Mouse (Mus musculus): ENCODE data around the gene Ubr4.
"Not testable (repeated sequence)": the region's sequence is repeated elsewhere in the genome, so short reads cannot be mapped to it uniquely, and the experiment has no call there.

Ubr4 gene

DNA sequence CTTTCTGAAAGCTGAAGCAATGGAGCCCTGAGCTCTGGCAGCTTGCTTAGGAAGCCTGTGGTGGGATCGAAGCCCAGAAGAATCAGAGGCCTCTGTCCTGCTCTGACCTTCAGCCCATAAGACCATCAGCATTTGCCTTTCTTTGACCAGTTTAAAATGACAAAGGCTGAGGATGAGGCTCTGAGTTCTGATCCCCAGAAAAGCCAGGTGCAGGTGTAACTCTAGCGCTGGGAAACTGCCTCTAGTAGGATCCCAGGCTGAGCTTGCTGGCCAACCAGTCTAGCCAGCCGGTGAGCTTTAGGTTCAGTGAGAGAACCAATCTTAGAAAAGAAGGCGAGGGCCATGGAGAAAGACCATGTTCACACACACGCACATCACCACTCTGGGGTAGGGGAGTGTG is 135.9 kb downstream of the Ubr4 start:
- no peak for DNase-seq

DNA sequence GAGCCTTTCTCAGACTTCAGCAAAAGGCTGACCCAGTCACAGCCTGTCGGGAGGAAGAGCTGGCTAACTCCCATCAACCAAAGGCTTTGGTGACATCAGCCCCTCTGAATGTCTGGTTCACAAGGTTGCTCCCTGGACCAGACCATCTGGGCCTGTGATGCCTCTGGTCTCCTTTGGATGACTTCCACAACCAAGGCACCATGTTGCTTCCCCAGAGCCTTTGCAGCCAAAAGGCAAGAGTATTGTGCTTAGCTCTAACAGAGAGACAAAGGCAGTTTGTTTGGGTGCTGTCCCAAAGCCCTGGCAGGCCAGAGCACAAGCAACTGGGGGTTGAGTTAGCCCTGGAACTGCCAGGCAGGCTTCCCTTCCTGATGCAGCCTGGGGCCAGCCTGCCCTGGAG is 137.5 kb downstream of the Ubr4 start:
- peak; percentile 59 for DNase-seq

DNA sequence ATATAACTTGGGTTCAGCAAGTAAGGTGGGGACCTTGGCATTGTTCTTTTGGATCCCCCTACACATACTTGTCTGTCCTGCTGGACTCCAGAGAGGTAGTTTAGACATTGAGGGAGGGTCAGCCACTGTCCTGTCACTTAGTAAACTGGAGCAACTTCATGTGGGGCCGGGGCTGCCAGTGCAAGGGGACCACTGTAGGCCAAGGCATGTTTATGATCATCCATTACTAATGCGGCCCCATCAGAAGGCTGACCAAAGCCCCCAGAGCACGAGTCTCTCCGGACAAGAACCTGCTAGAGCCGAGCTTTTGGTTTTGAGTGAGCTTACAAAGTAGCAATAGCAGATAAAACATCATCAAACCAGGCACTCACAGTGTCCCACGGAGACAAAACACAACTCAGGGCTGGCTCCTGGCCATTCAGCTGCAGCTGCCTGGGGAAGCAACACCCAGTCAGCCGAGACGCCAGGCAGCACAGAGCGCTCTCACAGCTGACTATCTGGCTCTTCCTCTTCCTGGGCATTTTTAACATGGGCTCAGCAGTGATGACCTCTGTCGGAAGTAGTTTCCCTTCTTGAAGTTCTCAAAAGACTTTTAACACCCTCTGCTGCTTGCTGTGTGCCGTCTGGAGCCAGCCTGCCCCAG is 138.1 kb downstream of the Ubr4 start:
- peak; percentile 62 for DNase-seq

DNA sequence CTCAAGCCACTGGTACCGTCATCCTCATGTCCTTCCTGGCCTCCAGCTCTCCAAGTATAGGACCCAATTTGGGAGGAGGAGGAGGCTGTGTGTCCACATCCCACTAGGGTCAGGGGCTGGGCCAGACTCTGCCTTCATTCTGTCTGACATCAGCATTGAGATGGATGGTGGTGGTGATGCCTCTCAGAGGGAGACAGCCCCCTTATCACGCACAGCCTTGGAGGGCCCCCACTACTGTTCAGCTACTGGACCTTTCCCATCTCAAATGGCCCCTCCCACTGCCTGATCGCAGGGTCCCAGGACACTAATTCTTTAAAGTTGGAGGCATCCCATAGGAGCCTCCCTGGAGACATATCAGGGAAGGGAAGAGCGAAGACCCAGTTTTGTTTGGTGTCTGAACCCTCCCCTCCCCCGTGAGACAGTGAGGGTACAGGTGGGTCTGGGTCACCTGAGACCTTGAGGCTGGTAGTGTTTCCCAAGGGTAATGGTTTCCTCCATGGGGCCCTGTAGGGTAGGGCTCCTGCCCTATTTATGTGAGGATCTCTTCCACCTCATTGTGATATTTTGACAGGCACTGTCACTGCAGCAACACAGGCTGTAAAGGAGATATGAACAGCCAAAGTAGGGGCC is 139.2 kb downstream of the Ubr4 start:
- no peak for DNase-seq

DNA sequence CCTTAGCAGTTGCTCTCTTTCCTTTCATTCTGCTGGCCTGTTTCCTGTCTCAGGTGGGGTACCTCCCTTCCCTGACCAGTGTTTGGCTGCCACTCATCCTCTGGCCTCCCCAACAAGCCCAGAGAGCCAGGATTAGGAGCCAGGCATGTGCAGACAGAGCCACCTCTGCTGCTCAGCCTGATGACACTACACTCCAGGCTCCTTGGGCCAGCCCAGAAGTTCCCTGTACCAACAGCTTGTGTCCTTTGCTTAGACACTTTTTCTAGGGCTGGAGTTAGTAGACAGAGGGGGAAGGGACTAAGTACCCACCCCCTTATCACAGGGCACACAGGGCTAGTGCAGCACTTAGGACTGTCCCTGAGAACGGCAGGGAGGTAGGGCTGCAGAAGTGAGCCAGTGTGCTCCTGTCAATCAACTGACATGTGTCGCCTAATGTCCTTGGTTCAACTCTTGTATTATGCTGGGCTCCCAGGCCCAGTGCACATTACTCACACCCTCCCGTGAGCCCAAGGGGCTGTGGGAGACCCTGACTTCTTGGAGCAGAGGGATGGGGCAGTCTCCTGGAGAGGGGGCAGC is 139.9 kb downstream of the Ubr4 start:
- DNase-seq: no peak

DNA sequence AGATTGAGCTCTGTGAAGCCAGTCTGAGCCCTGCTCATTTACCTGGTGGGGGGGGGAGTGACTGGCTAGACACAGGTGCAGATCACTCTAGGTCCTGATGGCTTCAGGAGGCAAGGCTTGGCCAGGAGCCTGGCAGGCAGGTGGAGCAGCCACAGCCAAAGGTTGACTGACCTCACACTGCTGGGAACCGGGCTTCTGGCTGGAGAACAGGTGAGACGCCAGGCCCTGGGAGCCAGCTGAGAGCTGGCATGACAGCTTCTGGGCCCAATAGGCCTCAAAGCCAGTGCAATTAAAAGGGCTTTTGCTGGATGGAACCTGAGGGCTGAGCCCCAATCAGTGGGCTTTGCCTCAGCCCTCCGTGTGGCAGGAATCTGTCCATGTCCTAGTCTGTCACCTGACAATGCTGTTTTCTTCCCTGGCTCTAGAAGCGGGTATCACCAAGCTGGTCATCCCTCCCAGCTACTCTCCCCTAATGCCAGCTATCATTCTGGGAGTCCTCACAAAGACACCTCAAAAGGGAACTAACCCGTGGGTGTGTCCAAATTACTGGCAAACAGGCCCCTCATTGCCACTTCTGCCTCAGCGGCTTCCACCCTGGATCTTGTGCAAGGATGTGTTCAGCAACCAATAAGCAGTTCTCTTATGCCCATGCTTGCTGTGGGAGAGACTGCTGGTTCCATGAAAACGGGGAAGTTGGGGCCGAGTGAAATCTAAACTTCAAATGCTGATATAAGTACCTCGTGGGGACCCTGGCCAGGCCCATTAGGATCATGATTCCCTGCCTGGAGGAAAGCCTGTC is 141.0 kb downstream of the Ubr4 start:
- DNase-seq: no peak

DNA sequence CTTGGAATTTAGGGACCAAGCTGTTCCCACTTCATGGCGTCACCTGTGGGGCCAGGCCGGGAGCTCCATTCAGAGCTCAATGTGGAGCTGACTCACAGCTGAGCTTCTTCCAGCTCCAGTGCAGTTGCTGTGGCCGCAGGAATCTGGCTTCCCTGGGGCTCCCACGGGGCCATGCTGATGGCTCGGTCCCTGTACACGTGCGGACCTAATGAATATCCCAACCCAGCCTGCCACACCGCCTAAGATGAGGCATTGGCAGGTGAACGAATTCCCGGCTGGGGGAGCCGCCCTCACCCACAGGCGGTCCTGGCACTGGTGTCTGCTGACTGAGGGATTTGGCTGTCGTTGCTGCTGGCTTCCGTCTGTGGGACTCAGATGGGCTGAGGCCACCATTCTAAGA is 148.4 kb downstream of the Ubr4 start:
- no peak for DNase-seq

DNA sequence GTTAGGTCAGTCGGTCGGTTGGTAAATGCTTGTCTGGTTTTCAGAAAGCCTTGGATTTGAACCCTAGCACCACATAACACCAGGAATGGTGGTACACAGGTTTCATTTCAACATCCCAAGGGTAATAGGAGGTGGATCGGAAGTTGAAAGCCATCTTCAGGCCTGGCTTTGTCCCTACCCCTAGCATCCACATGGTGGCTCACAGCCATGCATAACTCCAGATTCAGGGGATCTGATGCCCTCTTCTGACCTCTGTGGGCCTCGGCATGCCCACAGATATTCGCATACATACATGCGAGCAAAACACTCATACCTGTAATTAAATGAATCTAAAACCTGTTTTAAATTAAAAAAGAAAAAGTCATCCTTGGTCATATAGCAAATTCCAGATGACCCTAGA is 149.3 kb downstream of the Ubr4 start:
- DNase-seq: no peak

DNA sequence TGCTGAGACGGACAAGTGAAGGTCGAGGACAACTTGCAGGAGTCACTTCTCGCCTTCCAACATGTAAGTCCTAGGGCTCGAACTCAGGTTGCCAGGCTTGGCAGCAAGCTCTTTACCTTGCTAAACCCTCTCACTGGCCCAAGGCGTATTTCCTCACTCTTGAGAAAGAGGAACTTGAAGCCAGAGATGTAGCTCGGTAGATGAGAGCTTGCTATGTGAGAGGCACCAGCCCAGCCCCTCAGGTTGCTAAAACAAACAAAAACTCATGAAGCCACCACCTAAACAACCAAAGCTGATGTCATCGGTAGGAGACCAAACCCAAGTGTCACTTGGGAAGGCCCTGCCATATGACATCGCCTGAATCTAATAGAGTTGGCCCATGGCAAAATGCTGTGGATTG is 151.5 kb downstream of the Ubr4 start:
- DNase-seq: no peak

DNA sequence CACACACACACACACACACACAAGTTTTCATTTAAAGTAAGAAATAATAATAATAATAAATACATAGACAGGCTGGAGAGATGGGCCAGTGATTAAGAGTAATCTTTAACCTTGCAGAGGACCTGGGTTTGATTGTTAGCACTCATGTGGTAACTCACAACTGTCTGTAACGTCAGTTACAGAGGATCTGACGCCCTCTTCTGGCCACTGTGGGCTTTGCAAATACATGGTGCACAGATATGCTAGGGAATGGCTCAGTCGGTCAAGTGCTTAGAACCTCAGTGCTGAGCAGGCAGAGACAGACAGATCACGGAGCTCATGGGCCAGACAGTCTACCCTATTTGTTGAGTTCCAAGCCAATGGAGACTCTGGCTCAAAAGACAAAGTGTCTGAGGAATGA is 153.3 kb downstream of the Ubr4 start:
- no peak for DNase-seq

DNA sequence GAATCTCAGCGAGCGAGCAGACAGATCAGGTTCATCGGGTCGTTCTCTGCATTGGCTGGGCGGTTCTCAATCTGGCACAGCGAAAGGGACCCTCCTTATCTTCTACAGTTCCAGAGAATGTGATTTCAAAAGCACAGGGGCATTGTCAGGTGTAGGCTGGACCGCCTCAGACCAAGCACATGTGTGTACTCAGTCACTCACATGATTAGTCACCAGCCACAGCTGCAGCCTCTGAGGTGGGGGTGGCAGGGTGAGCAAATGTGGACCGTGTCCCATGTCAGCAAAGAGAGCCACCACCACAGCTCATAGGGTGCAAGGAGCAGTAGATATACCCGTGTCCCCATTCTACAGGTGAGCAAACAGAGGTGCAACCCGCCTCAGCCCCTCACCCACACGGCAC is 154.3 kb downstream of the Ubr4 start:
- no peak for DNase-seq

DNA sequence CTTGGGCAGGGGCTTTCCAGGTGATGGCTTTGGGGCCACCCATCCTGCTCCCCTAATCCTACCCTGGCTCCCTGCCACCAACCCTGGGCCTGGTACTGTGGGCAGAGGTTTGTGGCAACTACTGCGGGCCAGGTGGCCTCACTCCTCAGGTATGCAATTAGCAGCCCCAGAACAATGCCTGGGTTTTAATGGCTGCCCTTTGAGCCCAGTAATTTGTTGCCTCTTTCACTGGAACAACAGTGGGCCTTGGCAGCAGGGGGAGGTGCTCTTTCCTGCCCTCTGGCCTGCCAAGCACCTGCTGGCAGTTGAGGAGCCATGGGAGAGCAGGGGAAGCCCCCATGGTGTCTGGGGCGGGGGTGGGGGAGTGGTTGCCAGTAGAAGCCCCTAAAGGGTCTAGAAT is 156.7 kb downstream of the Ubr4 start:
- DNase-seq: no peak

DNA sequence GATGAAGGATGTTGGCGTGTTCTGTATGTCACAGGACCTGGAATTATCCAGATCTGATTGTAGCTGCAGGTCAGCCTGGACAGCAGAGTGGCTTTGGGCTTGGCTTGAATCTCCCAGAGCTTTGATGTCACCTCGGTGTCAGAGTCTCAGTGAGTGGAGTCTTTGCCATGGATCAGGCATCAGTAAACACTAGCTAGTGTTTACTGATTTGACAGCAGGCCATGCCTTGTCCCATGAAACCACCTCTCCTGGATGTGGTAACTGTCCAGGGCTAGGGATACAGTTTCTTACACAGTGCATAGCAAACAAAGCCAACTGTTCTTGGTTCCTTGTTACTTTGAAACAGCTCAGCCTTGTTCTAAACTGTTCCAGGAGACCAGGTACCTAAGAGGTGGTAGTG is 159.1 kb downstream of the Ubr4 start:
- DNase-seq: no peak

DNA sequence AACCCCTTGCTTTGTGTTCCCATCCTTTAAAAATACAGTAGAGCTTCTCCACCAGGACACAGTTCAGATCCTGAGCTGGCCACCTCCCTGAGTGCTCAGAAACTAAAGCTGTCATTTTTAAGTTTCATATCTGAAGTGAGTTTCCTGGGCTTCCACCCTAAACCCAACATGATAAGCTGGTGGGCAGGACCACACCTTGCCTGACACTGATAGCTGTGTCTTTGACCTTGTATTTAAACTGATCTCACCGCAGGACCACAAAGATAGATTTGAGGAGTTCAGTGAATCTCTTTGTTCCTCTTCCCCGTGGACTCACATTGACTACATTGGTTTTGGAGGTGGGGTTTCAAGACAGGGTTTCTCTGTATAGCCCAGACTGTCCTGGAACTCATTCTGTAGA is 160.6 kb downstream of the Ubr4 start:
- DNase-seq: no peak

DNA sequence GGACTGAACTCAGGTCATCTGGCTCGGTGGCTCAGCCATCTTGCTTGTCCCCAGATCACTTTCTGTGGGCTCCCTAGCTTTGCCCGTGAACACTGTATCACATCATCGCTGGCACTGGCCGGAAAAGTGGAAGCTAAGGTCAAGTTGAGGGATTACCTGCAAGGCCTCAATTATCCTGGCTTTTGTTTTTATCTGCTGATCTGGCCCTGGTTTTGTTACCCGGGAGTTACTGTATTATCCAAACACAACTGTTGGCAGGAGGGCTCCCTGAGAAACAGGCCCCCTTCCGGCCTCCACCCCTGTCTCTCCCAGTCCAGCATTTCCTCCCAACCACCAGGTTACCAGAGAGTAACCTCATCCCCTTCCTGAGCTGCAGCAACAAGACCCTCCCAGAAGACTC is 166.8 kb downstream of the Ubr4 start:
- no peak for DNase-seq

DNA sequence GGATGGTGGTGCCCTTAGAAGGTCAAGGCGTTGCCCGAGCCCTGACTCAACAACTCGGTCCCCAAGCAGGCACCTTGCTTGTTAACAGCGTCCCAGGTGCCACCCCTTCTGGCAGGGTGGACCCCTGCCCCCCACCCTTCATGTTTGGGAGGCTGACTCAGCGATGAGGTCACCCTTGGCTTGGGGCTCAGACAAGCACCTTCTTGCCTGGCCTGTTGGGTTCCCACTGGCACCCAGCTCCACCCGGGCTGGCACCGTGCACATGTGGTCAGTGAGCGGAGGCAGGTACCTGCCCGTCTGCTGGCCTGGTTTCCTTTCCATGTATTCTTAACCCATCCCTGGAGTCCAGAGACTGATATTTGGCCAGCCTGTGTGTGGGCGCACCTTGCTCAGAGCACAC is 169.5 kb downstream of the Ubr4 start:
- DNase-seq: no peak

DNA sequence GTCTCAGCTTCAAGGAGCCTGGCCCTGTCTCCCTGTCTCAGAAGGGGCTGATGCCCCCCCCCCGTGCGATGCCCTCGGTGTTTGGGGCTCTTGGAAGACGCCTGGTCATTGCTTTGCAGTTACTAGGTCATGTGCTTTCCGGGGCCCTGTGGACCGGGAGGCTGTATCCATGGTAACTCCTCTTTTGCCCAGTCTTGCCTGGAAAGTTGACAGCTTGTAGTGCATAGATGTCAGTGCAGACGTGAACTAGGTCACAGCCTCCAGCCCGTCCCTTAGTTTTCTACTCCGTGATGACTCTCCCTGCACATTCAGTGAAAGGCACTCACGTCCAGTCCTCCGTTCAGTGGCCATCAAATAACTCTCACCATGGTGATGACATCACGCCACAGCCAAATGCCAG is 174.1 kb downstream of the Ubr4 start:
- peak; percentile 40 for DNase-seq

DNA sequence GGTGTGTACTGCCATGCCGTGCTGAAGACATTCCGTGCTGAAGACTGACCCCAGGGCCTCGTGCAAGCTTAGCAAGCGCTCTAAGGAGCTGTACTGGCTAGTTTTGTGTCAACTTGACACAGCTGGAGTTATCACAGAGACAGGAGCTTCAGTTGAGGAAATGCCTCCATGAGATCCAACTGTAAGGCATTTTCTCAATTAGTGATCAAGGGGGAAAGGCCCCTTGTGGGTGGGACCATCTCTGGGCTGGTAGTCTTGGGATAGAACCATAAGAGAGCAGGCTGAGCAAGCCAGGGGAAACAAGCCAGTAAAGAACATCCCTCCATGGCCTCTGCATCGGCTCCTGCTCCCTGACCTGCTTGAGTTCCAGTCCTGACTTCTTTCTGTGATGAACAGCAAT is 177.8 kb downstream of the Ubr4 start, which contains the start of gene Iffo2:
TSS of gene Iffo2 (plus strand) at position 301 of the 400 bp plus-strand sequence.
- DNase-seq: not testable (repeated sequence)

DNA sequence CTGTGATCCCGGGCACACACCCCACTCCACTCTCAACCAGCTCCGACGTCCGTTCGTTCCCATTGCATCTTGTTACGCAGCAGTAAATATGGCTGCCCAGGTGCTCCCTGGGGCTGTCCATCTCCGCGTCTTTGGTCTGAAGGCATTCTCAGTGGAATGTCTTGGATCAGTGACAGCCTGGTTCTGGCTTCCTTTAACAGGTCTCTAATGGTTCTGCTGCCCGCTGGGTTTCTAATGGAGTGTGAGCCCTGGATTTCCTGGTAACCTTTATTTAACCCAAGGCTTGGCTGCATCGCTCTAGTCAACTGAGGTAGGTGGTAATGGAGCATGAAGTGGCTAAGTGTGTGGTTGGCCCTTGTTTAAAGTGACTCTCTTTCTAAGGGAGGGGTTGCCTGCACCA is 179.7 kb downstream of the Ubr4 start:
- DNase-seq: no peak

DNA sequence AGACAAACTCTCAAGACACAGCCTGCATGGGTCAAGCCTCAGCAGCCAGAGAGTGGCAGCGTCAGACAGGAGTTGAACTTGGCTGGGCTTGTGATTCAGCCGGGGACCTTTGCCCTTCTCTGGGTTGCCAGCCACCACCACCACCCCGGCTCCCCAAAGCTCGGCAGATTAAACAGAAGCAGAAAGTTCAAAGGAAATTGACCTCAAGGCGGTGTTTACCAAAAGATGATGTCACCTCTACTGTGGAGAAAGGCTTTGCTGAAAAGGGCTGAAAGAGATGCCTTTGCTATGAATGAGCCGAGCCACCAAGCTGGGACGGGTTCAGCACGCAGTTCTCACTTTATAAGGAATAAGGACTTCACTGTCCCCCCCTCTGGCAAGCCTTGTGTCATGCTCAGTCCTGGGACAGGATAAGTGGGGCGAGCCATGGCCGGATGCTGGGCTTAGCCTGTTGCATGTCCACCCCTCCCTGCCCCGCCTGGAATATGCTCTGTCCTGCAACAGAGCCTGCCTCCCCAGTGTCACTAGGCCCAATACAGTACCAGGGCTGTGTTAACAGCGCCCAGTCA is 182.8 kb downstream of the Ubr4 start:
- no peak for DNase-seq

DNA sequence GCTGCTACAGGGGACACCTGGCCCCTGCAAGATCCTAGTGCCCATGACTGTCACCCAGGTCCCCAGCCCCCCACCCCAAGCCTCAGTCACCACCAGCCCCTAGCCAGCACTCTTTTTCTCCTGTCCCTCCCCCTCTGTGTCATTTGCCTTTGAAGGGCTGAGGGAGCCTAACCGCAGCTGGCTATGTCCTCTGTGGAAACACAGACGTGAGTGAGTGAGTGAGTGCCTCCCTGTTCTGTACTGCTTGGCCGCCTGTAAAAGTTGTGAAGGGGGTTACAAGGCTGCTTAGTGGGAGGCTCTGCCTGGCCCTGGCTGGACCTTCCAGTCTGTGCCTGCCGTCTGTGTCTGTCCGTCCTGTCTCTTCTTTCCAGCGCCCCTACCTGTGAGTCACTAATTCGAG is 183.3 kb downstream of the Ubr4 start:
- no peak for DNase-seq

DNA sequence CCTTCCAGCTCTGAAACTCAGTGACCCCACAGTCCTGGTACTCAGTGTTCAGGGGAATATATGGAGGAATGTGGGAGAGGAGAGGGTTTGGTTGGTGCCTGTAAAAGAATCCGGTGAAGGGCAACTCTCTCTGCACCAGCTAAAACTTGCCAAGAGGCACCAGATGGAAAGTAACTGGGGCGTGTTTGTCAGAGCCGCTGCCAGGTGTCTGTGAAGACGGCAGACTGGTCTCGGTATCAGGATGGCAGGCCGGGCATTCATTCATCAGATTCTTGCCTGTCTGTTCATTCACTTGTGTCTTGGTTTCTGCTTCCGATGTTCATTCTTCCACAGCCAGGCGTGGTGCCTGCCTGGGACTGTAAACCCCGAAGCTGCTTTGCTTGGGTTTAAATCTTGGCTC is 184.3 kb downstream of the Ubr4 start:
- DNase-seq: no peak
